Mouse (Mus musculus): ENCODE results near the gene Ush1g.

GRCm38 (mm10) chr11:115296471-115297210 is 25.2 kb downstream of the Ush1g start:
- TF ChIP-seq CTCF (IDR thresholded peaks at IDR 0.05; ENCODE audit: control insufficient read depth, insufficient read depth, insufficient read length) (no peak), USF1 (IDR thresholded peaks at IDR 0.05; ENCODE audit: low read depth) (no peak), FOSL1 (IDR thresholded peaks at IDR 0.05; ENCODE audit: insufficient read depth, low read length, poor library complexity, severe bottlenecking) (no peak), MYOG (IDR thresholded peaks at IDR 0.05; ENCODE audit: control insufficient read depth, extremely low read depth, insufficient read length) (no peak)
